Mouse (Mus musculus) kidney, adult 11 months (tissue): ENCODE results near the gene Stxbp3.

Experiments used
- DNase-seq: peaks from one replicate; pipeline ENCODE4 v3.0.0; 2022

Stxbp3 gene

GRCm38 (mm10) chr3:108762597-108763111 lies 77.7 kb downstream of the Stxbp3 start:
- no peak for DNase-seq

GRCm38 (mm10) chr3:108759566-108760420 lies 80.5 kb downstream of the Stxbp3 start:
- no peak for DNase-seq

- no peak for DNase-seq
Observed at GRCm38 (mm10) chr3:108757570-108757969, 82.8 kb downstream of the Stxbp3 start.

GRCm38 (mm10) chr3:108756131-108756530 lies 84.2 kb downstream of the Stxbp3 start:
- DNase-seq = no peak

GRCm38 (mm10) chr3:108755542-108755941 lies 84.8 kb downstream of the Stxbp3 start:
- DNase-seq = no peak

- no peak for DNase-seq
Observed at GRCm38 (mm10) chr3:108754541-108754940, 85.8 kb downstream of the Stxbp3 start.

GRCm38 (mm10) chr3:108751691-108752090 lies 88.6 kb downstream of the Stxbp3 start:
- DNase-seq = no peak

- DNase-seq = no peak
Observed at GRCm38 (mm10) chr3:108751061-108751460, 89.3 kb downstream of the Stxbp3 start.

- no peak for DNase-seq
Observed at GRCm38 (mm10) chr3:108744060-108744459, 96.3 kb downstream of the Stxbp3 start.
